Mouse (Mus musculus) ES-Bruce4 (cell line): ENCODE measurements around the gene Tubb2b.

ENCODE experiments used
- CTCF ChIP-seq: IDR thresholded peaks from one replicate; pipeline ENCODE4 v1.8.1; 2011; ENCODE audit warnings: low read depth, low read length
- EP300 ChIP-seq: IDR thresholded peaks from 2 replicates; pipeline ENCODE4 v1.6.1; 2011; ENCODE audit warnings: low read depth, low read length; ENCODE audit not compliant: insufficient read depth

- no peak for TF ChIP-seq CTCF
- no peak for TF ChIP-seq EP300
Observed at GRCm38 (mm10) chr13:34136605-34137004, 6.3 kb upstream of the Tubb2b start.
